In genomic region chr14:122217221-122217620, GRCm38 (mm10) we compare ENCODE assay signal across 21 mouse cellular contexts.
"Had no signal": no experiment of that assay in that cellular context is flagged by ENCODE, and none has a peak within 500 bp of the region (broad histone marks: within the 10 kb centered on the region; RNA-seq: fewer than 3 reads in every experiment).

No protein-coding gene starts in this region.

- H3K9ac ChIP-seq: intestine, embryonic 15.5 days; limb, embryonic 13.5 days; lung, embryonic 15.5 days; midbrain, embryonic 13.5 days; neural tube, embryonic 13.5 days; stomach, embryonic 15.5 days had no signal

- H3K4me1 ChIP-seq: intestine, embryonic 15.5 days; limb, embryonic 10.5 days; limb, embryonic 13.5 days; lung, embryonic 15.5 days; megakaryocyte, embryonic 14.5 days; midbrain, embryonic 10.5 days; midbrain, embryonic 13.5 days; neural tube, embryonic 13.5 days; stomach, embryonic 15.5 days had no signal

- DNase-seq: layer of hippocampus, adult 9-11 months; lung, adult 18-20 months; lung, postnatal 10 days; lung, postnatal 36 days; retina, postnatal 1 day; right cerebral cortex, postnatal 25 days; spleen, adult 18-20 months; thymus, postnatal 25 days had no signal

- H3K4me2 ChIP-seq: intestine, embryonic 15.5 days; limb, embryonic 13.5 days; lung, embryonic 15.5 days; midbrain, embryonic 13.5 days; neural tube, embryonic 13.5 days; stomach, embryonic 15.5 days had no signal

- ATAC-seq: hindbrain, embryonic 16.5 days; intestine, embryonic 15.5 days; midbrain, embryonic 13.5 days; midbrain, embryonic 16.5 days had no signal

- H3K27me3 ChIP-seq: intestine, embryonic 15.5 days; lung, embryonic 15.5 days; megakaryocyte, embryonic 14.5 days; neural tube, embryonic 13.5 days; stomach, embryonic 15.5 days had no signal

- H3K9me3 ChIP-seq: intestine, embryonic 15.5 days; limb, embryonic 10.5 days; lung, embryonic 15.5 days; neural tube, embryonic 13.5 days; stomach, embryonic 15.5 days had no signal

- H3K4me3 ChIP-seq: intestine, embryonic 15.5 days; layer of hippocampus, adult 2 months; limb, embryonic 10.5 days; limb, embryonic 13.5 days; lung, embryonic 15.5 days; megakaryocyte, embryonic 14.5 days; midbrain, embryonic 10.5 days; midbrain, embryonic 13.5 days; myocyte; neural tube, embryonic 13.5 days; stomach, embryonic 15.5 days had no signal

- H3K27ac ChIP-seq: intestine, embryonic 15.5 days; layer of hippocampus, adult 2 months; limb, embryonic 10.5 days; limb, embryonic 13.5 days; lung, embryonic 15.5 days; midbrain, embryonic 10.5 days; midbrain, embryonic 13.5 days; neural tube, embryonic 13.5 days; stomach, embryonic 15.5 days had no signal

- H3K36me3 ChIP-seq: intestine, embryonic 15.5 days; limb, embryonic 10.5 days; limb, embryonic 13.5 days; lung, embryonic 15.5 days; midbrain, embryonic 10.5 days; midbrain, embryonic 13.5 days; neural tube, embryonic 13.5 days; stomach, embryonic 15.5 days had no signal
